Mouse (Mus musculus): ENCODE data around the gene Fitm2.

Gene Fitm2

DNA sequence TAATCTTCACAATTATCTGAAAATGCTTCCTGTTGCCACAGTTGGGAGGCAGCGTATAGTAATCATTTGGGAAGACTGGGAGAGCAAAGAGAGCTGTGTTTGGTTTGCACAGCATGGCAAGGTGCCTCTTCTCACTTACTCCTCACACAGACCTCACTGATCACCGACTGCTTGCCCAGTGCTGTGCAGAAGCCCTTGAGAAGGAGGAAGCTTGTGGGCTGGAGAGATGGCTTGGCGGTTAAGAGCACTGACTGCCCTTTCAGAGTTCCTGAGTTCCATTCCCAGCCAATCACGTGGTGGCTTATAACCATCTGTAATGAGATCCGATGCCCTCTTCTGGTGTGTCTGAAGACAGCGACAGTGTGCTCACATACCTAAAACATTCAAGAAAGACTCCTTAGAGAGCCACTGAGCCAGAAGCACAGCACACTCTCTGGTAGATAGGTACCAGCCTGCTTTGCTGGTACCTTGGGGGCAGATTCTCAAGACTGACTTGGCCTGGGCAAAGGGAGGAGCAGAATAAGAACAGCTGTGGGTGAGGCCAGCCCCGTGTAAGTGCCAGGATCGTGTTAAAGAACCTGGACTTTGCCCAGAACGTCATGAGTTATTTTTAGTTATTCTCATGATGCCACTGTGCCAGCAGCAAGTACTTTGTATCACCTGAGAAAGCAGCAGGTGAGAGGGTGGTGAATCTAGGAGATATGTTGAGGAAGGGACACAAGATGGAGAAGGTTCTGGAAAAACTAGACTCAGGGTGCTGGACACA is 49.4 kb downstream of the Fitm2 start:
- no peak for DNase-seq (ENCODE audit: low read depth, low spot score)

DNA sequence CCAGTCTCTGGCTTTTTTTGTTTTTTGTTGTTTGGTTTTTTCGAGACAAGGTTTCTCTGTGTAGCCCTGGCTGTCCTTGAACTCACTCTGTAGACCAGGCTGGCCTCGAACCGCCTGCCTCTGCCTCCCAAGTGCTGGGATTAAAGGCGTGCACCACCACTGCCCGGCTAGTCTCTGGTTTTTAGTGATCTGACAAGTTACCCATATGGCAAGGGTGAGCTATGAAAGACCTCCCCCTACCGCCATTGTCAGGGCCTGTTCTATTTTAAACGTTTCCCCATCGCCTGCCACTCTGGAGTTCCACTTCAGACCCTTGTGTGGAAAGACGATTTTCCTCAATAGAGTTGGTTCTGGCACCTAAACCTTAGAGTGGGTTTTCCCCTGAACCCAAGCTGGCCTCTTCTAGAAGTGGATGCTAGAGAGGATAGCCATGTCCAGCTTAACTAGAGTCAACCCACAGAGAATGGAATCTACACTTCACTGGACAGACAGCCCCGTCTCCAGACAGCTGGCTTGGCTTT is 52.0 kb downstream of the Fitm2 start:
- peak; percentile 30 for DNase-seq (ENCODE audit: low read depth, low spot score)

DNA sequence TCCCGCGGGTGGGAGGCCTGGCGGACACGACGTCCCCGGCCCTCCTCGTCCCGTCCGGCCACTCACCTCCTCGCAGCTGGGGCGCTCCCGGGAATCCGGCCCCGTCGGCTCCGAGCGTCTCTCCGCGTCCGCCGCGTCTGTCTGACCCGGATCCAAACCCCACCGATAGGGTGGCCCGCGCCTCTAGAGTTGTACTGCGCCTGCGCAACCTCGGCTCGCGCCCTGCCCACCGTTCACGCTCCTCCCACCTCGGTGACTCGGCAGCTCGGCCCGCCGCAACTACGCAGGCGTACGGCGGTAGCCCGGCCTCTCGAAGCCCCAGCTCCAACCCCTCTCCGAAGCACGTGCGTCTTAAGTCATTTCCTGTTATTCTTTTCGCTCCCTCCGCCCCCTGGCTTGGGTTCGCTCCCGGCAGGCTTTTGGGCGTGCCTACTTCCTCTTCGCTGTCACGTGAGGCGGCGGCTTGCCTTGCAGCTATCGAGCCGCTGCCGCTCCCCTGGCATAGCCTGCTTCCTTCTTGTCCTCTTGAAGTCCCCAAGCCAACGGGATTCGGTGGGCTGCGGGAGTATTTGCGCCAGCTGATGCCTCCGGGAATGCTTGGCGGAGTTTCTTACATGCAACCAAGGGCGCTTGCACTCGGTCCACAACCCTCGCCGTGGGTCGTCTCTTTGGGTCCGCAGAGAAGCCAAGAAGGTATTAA is 52.9 kb downstream of the Fitm2 start:
- peak; percentile 99 for DNase-seq (ENCODE audit: low read depth, low spot score)

DNA sequence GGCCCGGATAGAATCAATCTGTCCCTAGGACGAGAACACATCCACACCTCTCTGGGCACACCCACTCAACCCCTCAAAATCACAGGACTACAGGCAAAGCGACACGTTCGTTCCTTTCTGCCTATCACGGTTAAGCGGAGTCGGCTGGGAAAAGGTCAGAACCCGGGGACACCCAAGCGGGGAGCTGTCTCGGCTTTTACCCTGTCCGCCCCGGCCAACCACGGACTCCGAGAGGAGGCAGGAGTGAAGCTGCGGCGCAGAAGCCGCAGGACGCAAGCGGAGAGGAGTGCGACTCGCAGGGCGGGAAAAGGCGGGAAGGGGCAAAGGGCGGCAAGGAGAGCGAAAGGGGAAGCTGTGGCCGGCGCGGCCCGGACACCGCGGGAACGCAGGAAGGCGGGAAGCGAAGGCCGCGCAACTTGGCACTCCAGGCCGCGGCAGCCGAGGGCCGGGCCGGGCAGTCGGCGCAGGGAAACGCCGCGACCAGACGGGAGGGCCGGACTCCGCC is 53.5 kb downstream of the Fitm2 start:
- DNase-seq (ENCODE audit: low read depth, low spot score): peak; percentile 83

DNA sequence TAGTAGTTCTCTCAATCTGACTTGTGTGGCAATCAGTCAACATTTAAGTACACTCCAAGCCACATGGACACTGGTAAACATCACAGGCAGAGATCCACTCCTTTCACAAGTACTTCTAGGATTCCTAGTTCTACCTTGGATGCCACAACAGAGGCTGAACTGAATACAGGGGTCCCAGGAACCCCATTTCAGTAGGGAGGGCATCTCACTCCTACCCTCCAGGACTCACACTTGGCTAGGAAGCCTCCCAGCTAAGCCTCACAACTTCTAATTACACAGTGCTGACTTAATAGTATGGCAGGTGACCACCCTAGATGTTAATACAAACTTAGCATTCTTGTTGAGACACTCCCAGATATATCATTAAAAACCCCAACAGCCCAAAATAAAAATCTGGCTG is 54.6 kb downstream of the Fitm2 start:
- DNase-seq (ENCODE audit: low read depth, low spot score): no peak

DNA sequence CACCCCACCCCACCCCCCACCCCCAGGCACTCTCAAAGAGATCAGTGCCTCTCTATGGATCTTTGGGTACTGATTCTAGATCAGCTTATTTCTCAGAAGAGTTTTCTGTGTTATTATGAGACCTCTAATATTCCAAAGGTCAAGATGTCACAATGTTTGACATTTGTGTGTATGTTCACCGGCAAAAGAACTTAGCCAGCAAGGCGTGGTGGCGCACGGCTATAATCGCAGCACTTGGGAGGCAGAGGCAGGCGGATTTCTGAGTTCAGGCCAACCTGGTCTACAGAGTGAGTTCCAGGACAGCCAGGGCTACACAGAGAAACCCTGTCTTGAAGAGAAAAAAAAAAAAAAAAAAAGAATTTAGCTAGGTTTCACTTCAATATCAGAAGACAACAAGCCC is 55.4 kb downstream of the Fitm2 start:
- DNase-seq (ENCODE audit: low read depth, low spot score): no peak
